Mouse (Mus musculus): ENCODE data around the gene Shank2.

Shank2 gene

GRCm38 (mm10) chr7:144432920-144433319 is 431.2 kb downstream of the Shank2 start:
- DNase-seq, result peak; percentile 36 to 57

GRCm38 (mm10) chr7:144438811-144439210 is 437.1 kb downstream of the Shank2 start:
- no peak for DNase-seq

GRCm38 (mm10) chr7:144441466-144441865 is 439.7 kb downstream of the Shank2 start:
- DNase-seq, result no peak

- no peak for DNase-seq
Measured at GRCm38 (mm10) chr7:144441976-144442375, 440.2 kb downstream of the Shank2 start.

GRCm38 (mm10) chr7:144444788-144445187 is 443.1 kb downstream of the Shank2 start:
- no peak for DNase-seq

GRCm38 (mm10) chr7:144447146-144447545 is 445.4 kb downstream of the Shank2 start:
- no peak for DNase-seq

- DNase-seq, result no peak
Measured at GRCm38 (mm10) chr7:144448186-144448585, 446.5 kb downstream of the Shank2 start.

- peak; percentile 90 for DNase-seq
Measured at GRCm38 (mm10) chr7:144449637-144450570, 448.2 kb downstream of the Shank2 start.

- no peak for DNase-seq
Measured at GRCm38 (mm10) chr7:144450661-144451060, 448.9 kb downstream of the Shank2 start.

- no peak for DNase-seq
Measured at GRCm38 (mm10) chr7:144458881-144459280, 457.2 kb downstream of the Shank2 start.

- no peak for DNase-seq
Measured at GRCm38 (mm10) chr7:144461246-144461902, 459.6 kb downstream of the Shank2 start.

- DNase-seq, result no peak
Measured at GRCm38 (mm10) chr7:144462577-144462976, 460.8 kb downstream of the Shank2 start.

- peak in 1 of 2 experiments; percentile 43 for DNase-seq
Measured at GRCm38 (mm10) chr7:144468741-144469140, 467.0 kb downstream of the Shank2 start.

GRCm38 (mm10) chr7:144469181-144469641 is 467.5 kb downstream of the Shank2 start:
- DNase-seq, result peak; percentile 77 to 84

- peak in 1 of 2 experiments; percentile 40 for DNase-seq
Measured at GRCm38 (mm10) chr7:144469908-144470544, 468.3 kb downstream of the Shank2 start.

- peak; percentile 93 to 96 for DNase-seq
Measured at GRCm38 (mm10) chr7:144470545-144471059, 468.9 kb downstream of the Shank2 start, which contains the start of gene Cttn. Gene Cttn (minus strand): TSS chr7:144471009.

GRCm38 (mm10) chr7:144471103-144471502 is 469.4 kb downstream of the Shank2 start:
- no peak for DNase-seq

GRCm38 (mm10) chr7:144473486-144473885 is 471.8 kb downstream of the Shank2 start:
- peak in 1 of 2 experiments; percentile 61 for DNase-seq

Measured in kidney, postnatal 25 days (tissue).